In the genomic region with DNA sequence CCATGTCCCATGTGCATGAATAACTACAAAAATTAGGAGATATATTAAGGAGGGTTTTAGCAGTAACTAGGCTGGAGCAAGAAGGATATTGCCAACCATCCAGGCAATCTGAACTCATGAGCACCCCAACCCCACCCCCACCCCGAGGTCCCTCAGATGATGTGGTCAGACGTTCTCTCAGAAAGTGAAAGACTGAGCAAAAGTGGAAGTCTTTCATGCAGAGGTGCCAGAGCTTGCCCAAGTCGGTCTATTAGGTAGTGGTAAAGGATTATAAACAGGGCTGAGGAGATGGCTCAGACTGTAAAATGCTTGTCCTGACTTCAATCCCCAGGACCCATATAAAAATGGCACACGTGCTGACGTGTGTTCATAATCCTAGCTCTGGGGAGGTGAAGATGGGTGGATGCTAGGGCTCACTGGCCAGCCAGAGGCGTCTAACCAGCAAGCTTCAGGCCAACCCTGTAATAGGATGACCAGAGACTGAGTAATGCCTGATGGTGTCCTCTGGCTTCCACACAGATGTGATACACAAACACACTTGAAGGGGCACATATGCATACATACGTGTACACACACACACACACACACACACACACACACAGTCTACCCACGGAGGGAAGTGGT, we compare ENCODE assay signal across 30 mouse cellular contexts. TPM values are rescaled to one million over a fixed set of nuclear protein-coding genes. Genes with fewer than 3 reads are reported as not detected.
DNase-seq lines count a peak whose midpoint lies in the region; ATAC-seq and TF ChIP-seq lines count a peak whose summit lies in the region.
"Had no signal": no experiment of that assay in that cellular context is flagged by ENCODE, and none has a peak within 500 bp of the region (broad histone marks: within the 10 kb centered on the region; RNA-seq: fewer than 3 reads in every experiment).

No protein-coding gene starts in this region.

- no peak overlapping the region for H3K4me3 ChIP-seq in spleen, adult 2 months (ENCODE audit: extremely low read depth, insufficient read depth, insufficient read length)
- no peak overlapping the region for H3K4me3 ChIP-seq in bone marrow, adult 2 months (replicated peaks; ENCODE audit: control insufficient read depth, low read depth, low read length)
- H3K4me3 ChIP-seq in liver, embryonic 13.5 days (replicated peaks), result no peak overlapping the region
- H3K4me3 ChIP-seq: embryonic facial prominence, embryonic 12.5 days; forebrain, embryonic 15.5 days; heart, adult 2 months; heart, embryonic 12.5 days; hindbrain, embryonic 10.5 days; hindbrain, embryonic 15.5 days; midbrain, embryonic 12.5 days had no signal

- H3K27ac ChIP-seq in spleen, adult 2 months (ENCODE audit: insufficient read depth, low read length), result peak overlapping the region; percentile 89
- peak overlapping the region; percentile 50 for H3K27ac ChIP-seq in bone marrow, adult 2 months (ENCODE audit: control insufficient read depth, insufficient read depth, low read depth, low read length, poor library complexity)
- peak overlapping the region; percentile 11; the same call in 1 of the 2 replicates for H3K27ac ChIP-seq in liver, embryonic 13.5 days
- H3K27ac ChIP-seq: embryonic facial prominence, embryonic 12.5 days; forebrain, embryonic 15.5 days; heart, adult 2 months; hindbrain, embryonic 10.5 days; hindbrain, embryonic 15.5 days; midbrain, embryonic 12.5 days had no signal

- H3K4me2 ChIP-seq in liver, embryonic 13.5 days, result 0 out of 2 replicates have a peak overlapping the region, but pooled peaks have one; percentile 13
- H3K4me2 ChIP-seq: embryonic facial prominence, embryonic 12.5 days; forebrain, embryonic 15.5 days; heart, embryonic 12.5 days; hindbrain, embryonic 15.5 days; midbrain, embryonic 12.5 days had no signal

- no peaks in the 10 kb centered on the region for H3K9me3 ChIP-seq in liver, embryonic 13.5 days (replicated peaks)
- H3K9me3 ChIP-seq: embryonic facial prominence, embryonic 12.5 days; forebrain, embryonic 15.5 days; hindbrain, embryonic 10.5 days; hindbrain, embryonic 15.5 days; midbrain, embryonic 12.5 days had no signal

- peaks cover 3% of the 10 kb centered on the region; the same call in 1 of the 2 replicates for H3K36me3 ChIP-seq in spleen, adult 2 months (ENCODE audit: control insufficient read depth, insufficient read depth, low read length)
- H3K36me3 ChIP-seq in liver, embryonic 13.5 days, result no peaks in the 10 kb centered on the region
- H3K36me3 ChIP-seq: embryonic facial prominence, embryonic 12.5 days; forebrain, embryonic 15.5 days; heart, embryonic 12.5 days; hindbrain, embryonic 10.5 days; hindbrain, embryonic 15.5 days; midbrain, embryonic 12.5 days had no signal

- no peaks in the 10 kb centered on the region for H3K27me3 ChIP-seq in spleen, adult 2 months (ENCODE audit: control insufficient read depth, insufficient read depth, low read length)
- H3K27me3 ChIP-seq in liver, embryonic 13.5 days, result no peaks in the 10 kb centered on the region
- H3K27me3 ChIP-seq: embryonic facial prominence, embryonic 12.5 days; forebrain, embryonic 15.5 days; heart, embryonic 12.5 days; hindbrain, embryonic 15.5 days; midbrain, embryonic 12.5 days had no signal

- TF ChIP-seq CTCF in spleen, adult 2 months (IDR thresholded peaks at IDR 0.05; ENCODE audit: extremely low read depth, insufficient read depth, insufficient read length, insufficient replicate concordance), result no peak
- no peak for TF ChIP-seq CTCF in bone marrow, adult 2 months (IDR thresholded peaks at IDR 0.05; ENCODE audit: control insufficient read depth, insufficient read depth, low read length)

- H3K9ac ChIP-seq in liver, embryonic 13.5 days, result no peak overlapping the region
- H3K9ac ChIP-seq: embryonic facial prominence, embryonic 12.5 days; forebrain, embryonic 15.5 days; heart, embryonic 12.5 days; hindbrain, embryonic 15.5 days; midbrain, embryonic 12.5 days had no signal

- TF ChIP-seq POLR2A in spleen, adult 2 months (IDR thresholded peaks at IDR 0.05; ENCODE audit: low read depth, low read length), result no peak
- TF ChIP-seq POLR2A in bone marrow, adult 2 months (IDR thresholded peaks at IDR 0.05; ENCODE audit: borderline replicate concordance, control insufficient read depth, low read depth, low read length), result no peak

- DNase-seq in spleen, adult 2 months (ENCODE audit: low read depth in 1 of 2, low spot score in 2 of 2), result peak in 1 of 2 experiments; percentile 31
- DNase-seq in spleen, postnatal 14 days (ENCODE audit: low spot score in 2 of 2), result no peak
- no peak for DNase-seq in liver, embryonic 13.5 days
- DNase-seq in kidney, adult 8-10 months, result no peak
- DNase-seq in left cerebral cortex, adult 8-10 months (ENCODE audit: low spot score in 2 of 2), result no peak
- no peak for DNase-seq in lung, postnatal 25 days (ENCODE audit: low spot score)
- DNase-seq: adrenal gland, postnatal 10 days; cerebellum, adult 11 months; cerebellum, adult 9-10 months; cerebellum, postnatal 36 days; embryo, embryonic 11 days; gastrocnemius, postnatal 25 days; heart, adult 2 months; kidney, adult 11 months; layer of hippocampus, adult 9-11 months; lung, adult 2 months; lung, postnatal 10 days; retina, postnatal 1 day; right cerebral cortex, postnatal 14 days; thymus, adult 18-20 months; thymus, postnatal 4 days had no signal

- ATAC-seq in liver, embryonic 13.5 days (ENCODE audit: low read depth), result no peak
- peak; percentile 69 for ATAC-seq in neutrophil, adult 5-6 weeks (ENCODE audit: extremely low read depth, insufficient number of reproducible peaks, low FRiP score, poor library complexity, severe bottlenecking)
- ATAC-seq: forebrain, embryonic 15.5 days; inflammation-experienced regulatory T-cells, adult 6 months had no signal

- 33% methylated on average over 8 of the region's 8 CpGs for WGBS in spleen, adult 2 months
- WGBS in bone marrow, adult 2 months, result 32% methylated on average over 8 of the region's 8 CpGs
- 66% methylated on average over 8 of the region's 8 CpGs for WGBS in liver, embryonic 13.5 days (ENCODE audit: insufficient replicate concordance)

- peaks cover 24% of the 10 kb centered on the region; the same call in 1 of the 2 replicates for H3K4me1 ChIP-seq in spleen, adult 2 months (ENCODE audit: control insufficient read depth, insufficient read depth, insufficient read length)
- H3K4me1 ChIP-seq in bone marrow, adult 2 months (ENCODE audit: control insufficient read depth, insufficient read depth, low read length), result peaks cover 7% of the 10 kb centered on the region
- H3K4me1 ChIP-seq in liver, embryonic 13.5 days (replicated peaks), result peaks cover 35% of the 10 kb centered on the region

RNA-seq across cellular contexts. Expression of a gene that starts 18.8 kb away (rescaled TPM):
- 11.5 and 15.7 TPM in 2 replicates for polyA plus RNA-seq in spleen, adult 2 months (2012; rRNA removed)
- 7.9 and 9.2 TPM in 2 replicates for polyA plus RNA-seq in bone marrow, adult 2 months (2011; ENCODE audit: insufficient read depth, insufficient read length, low replicate concordance, missing spikeins)
- polyA plus RNA-seq in liver, embryonic 13.5 days (2015; fragmentation: Nextera tagmentation; extraction: Ambion mirVana), result 4.3 and 5.3 TPM in 2 replicates
- total RNA-seq in neutrophil, adult 5-6 weeks (2017), result 43.7 and 50.0 TPM in 2 replicates
- total RNA-seq in left cerebral cortex, adult 8-10 months (2022), result 10 to 100 TPM; 13.6 to 26.9 (median 19.1) TPM

Comparison
In these comparisons a context has a peak if more than half of its experiments do, and no peak if none do; other contexts are left out.
1. H3K27ac ChIP-seq: peak in every context shown above with its lines; median percentile 89 in spleen, adult 2 months; 50 in bone marrow, adult 2 months; 11 in liver, embryonic 13.5 days.